Mouse (Mus musculus): ENCODE measurements at regions not wholly inside any gene's neighbourhood (a gene's known extent, or its start where the extent isn't known, plus 50 kb on each side); places are given as distances from the start of the nearest gene placed in this dataset.

DNA sequence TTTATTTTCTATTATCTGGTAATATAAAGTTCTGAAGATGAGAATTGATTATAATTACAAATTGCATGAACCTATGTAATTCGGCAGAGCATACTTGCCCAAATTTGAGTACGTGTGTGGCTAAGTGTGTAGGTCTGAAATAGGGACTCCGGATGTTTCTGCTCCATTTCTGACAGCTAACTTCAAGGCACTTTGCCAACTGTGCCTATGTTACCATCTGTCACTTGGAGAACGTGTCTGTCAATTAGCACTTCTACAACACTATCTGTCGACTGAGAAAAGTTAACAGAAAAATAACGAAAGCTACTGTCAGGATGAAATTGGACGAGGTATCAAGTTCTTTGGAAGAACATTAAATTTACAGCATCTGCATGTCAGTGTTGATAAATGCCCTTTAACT, 702.0 kb upstream of the Lrfn5 start:
- peak; percentile 79 for DNase-seq (ENCODE audit: low read depth, low spot score)

Data from brain, embryonic 18.5 days (tissue).